Mouse (Mus musculus) liver, postnatal 0 days (tissue): ENCODE results near the gene Capn10. TPM values are rescaled to one million over a fixed set of nuclear protein-coding genes. Genes with fewer than 3 reads are reported as not detected.

Source experiments
- ATAC-seq: fragments of 200-750 bp; cut with Nextera tagmentation; 2 replicates; pipeline ENCODE4 v1.8.0; 2017; ENCODE audit warnings: mild to moderate bottlenecking, moderate library complexity
- DNase-seq: peaks from one replicate; pipeline ENCODE4 v3.0.0-alpha.2; 2016
- H3K27ac ChIP-seq: fragments of 300-500 bp; sonication (generic); 2 replicates; pipeline ENCODE4 v1.5.1; 2014; ENCODE audit warnings: antibody characterized with exemption, moderate library complexity, mild to moderate bottlenecking, low read depth
- H3K27me3 ChIP-seq: fragments of 300-500 bp; sonication (generic); 2 replicates; pipeline ENCODE4 v1.6.1; 2014; ENCODE audit warnings: low read length, control low read depth, mixed read lengths; ENCODE audit not compliant: insufficient read depth
- H3K36me3 ChIP-seq: fragments of 300-500 bp; sonication (generic); replicated peaks from 2 replicates; pipeline ENCODE4 v1.6.1; 2014; ENCODE audit warnings: mild to moderate bottlenecking, control low read depth, low read length, moderate library complexity, mixed read lengths; ENCODE audit not compliant: insufficient read depth
- H3K4me1 ChIP-seq: fragments of 300-500 bp; sonication (generic); 2 replicates; pipeline ENCODE4 v1.6.1; 2014; ENCODE audit warnings: antibody characterized with exemption, mild to moderate bottlenecking, control low read depth; ENCODE audit not compliant: insufficient read depth
- H3K4me2 ChIP-seq: fragments of 300-500 bp; sonication (generic); 2 replicates; pipeline ENCODE4 v1.6.1; 2014; ENCODE audit warnings: low read depth, mild to moderate bottlenecking, low read length, moderate library complexity, mixed read lengths
- H3K4me3 ChIP-seq: fragments of 300-500 bp; sonication (generic); 2 replicates; pipeline ENCODE4 v1.5.1; 2014; ENCODE audit warnings: low read depth, low read length
- H3K9ac ChIP-seq: fragments of 300-500 bp; sonication (generic); replicated peaks from 2 replicates; pipeline ENCODE4 v1.6.1; 2014; ENCODE audit warnings: mild to moderate bottlenecking, moderate library complexity
- H3K9me3 ChIP-seq: fragments of 300-500 bp; sonication (generic); 2 replicates; pipeline ENCODE4 v1.6.1; 2016; ENCODE audit warnings: mild to moderate bottlenecking, control low read depth, low read length, mixed read lengths
- CTCF ChIP-seq: sonication (generic); IDR thresholded peaks from 2 replicates; pipeline ENCODE4 v1.5.1; 2016; ENCODE audit warnings: antibody characterized with exemption, low read depth
- EP300 ChIP-seq: IDR thresholded peaks from 2 replicates; pipeline ENCODE4 v1.6.1; 2016; ENCODE audit warnings: antibody characterized with exemption, low read depth, mild to moderate bottlenecking
- WGBS: fragments of 180-500 bp; shearing (Covaris S2); extraction: QIAGEN DNeasy Blood & Tissue Kit; methylation state at CpG from one replicate; pipeline ENCODE4 v1.1.7; 2014; ENCODE audit not compliant: insufficient replicate concordance; 5-methylcytosine and 5-hydroxymethylcytosine counted together
- polyA plus RNA-seq: library from polyadenylated mRNA; unstranded; fragments of >200 nt; fragmentation: Nextera tagmentation; extraction: Ambion mirVana; gene quantifications from 2 replicates; pipeline ENCODE4 v1.2.1, GENCODE M21; 2015

The Capn10 gene
- polyA plus RNA-seq, 1 experiment from 2014 or later, result 25.8 TPM

GRCm38 (mm10) chr1:92903627-92904026 lies 30.5 kb upstream of the Capn10 start:
- Histone ChIP-seq H3K36me3 (peaks cover 3% of the 10 kb centered on the region; the same call in 1 of the 2 replicates), H3K4me1 (peaks cover 29% of the 10 kb centered on the region), H3K4me3 (no peak overlapping the region), H3K4me2 (no peak overlapping the region), H3K9me3 (no peaks in the 10 kb centered on the region), H3K27ac (no peak overlapping the region), H3K9ac (no peak overlapping the region), H3K27me3 (no peaks in the 10 kb centered on the region; the same call in 1 of the 2 replicates)
- ATAC-seq, result no peak
- 73% methylated on average over 4 of the region's 4 CpGs for WGBS
- no peak for DNase-seq
- TF ChIP-seq CTCF (no peak), EP300 (no peak)

- Histone ChIP-seq H3K4me1 (peaks cover 43% of the 10 kb centered on the region), H3K9ac (no peak overlapping the region), H3K36me3 (peaks cover 3% of the 10 kb centered on the region; the same call in 1 of the 2 replicates), H3K4me3 (no peak overlapping the region), H3K9me3 (no peaks in the 10 kb centered on the region), H3K27me3 (no peaks in the 10 kb centered on the region; the same call in 1 of the 2 replicates), H3K4me2 (peak overlapping the region; percentile 89), H3K27ac (peak overlapping the region; percentile 96; the same call in 1 of the 2 replicates)
- WGBS, result 79% methylated on average over 2 of the region's 2 CpGs
- DNase-seq (no peak), ATAC-seq (no peak)
- TF ChIP-seq CTCF (no peak), EP300 (no peak)
These were observed 28.4 kb upstream of the Capn10 start for GRCm38 (mm10) chr1:92905703-92906310.

GRCm38 (mm10) chr1:92906779-92907631 lies 27.2 kb upstream of the Capn10 start, which contains the start of gene Dusp28:
Gene Dusp28, plus strand, starts transcription at chr1:92906981.
- under 1% methylated on average over 80 of the region's 81 CpGs for WGBS

GRCm38 (mm10) chr1:92907632-92908360 lies 26.4 kb upstream of the Capn10 start:
- H3K27me3 ChIP-seq, result no peaks in the 10 kb centered on the region
- peak overlapping the region; percentile 96 for H3K27ac ChIP-seq
- H3K9me3 ChIP-seq, result no peaks in the 10 kb centered on the region
- H3K4me2 ChIP-seq, result peak overlapping the region; percentile 89
- WGBS, result 40% methylated on average over 20 of the region's 20 CpGs
- H3K9ac ChIP-seq, result peak overlapping the region; percentile 83
- H3K4me3 ChIP-seq, result peak overlapping the region; percentile 79
- DNase-seq (no peak), ATAC-seq (peak; percentile 5; the same call in 1 of the 2 replicates)
- peaks cover 47% of the 10 kb centered on the region for H3K4me1 ChIP-seq
- TF ChIP-seq CTCF, result no peak
- no peak for TF ChIP-seq EP300
- H3K36me3 ChIP-seq, result peaks cover 3% of the 10 kb centered on the region; the same call in 1 of the 2 replicates

More at GRCm38 (mm10) chr1:92906779-92907631, 27.2 kb upstream of the Capn10 start, which contains the start of gene Dusp28:
- Histone ChIP-seq H3K9me3 (no peaks in the 10 kb centered on the region), H3K9ac (peak within 1 kb of the TSS; percentile 83), H3K4me3 (peak within 1 kb of the TSS; percentile 79), H3K27me3 (no peaks in the 10 kb centered on the region; the same call in 1 of the 2 replicates), H3K27ac (peak within 1 kb of the TSS; percentile 96), H3K36me3 (peaks cover 3% of the 10 kb centered on the region; the same call in 1 of the 2 replicates), H3K4me1 (peaks cover 45% of the 10 kb centered on the region), H3K4me2 (peak within 1 kb of the TSS; percentile 89)
- DNase-seq (peak; percentile 96), ATAC-seq (peak; percentile 89)
- TF ChIP-seq EP300, result no peak; the same call in 1 of the 2 replicates
- peak; percentile 80 for TF ChIP-seq CTCF

GRCm38 (mm10) chr1:92908664-92909063 lies 25.5 kb upstream of the Capn10 start:
- WGBS, result 85% methylated on average over 3 of the region's 3 CpGs
- DNase-seq (no peak), ATAC-seq (no peak)
- H3K9ac ChIP-seq, result no peak overlapping the region
- H3K4me3 ChIP-seq, result no peak overlapping the region
- H3K9me3 ChIP-seq, result no peaks in the 10 kb centered on the region
- peaks cover 6% of the 10 kb centered on the region; the same call in 1 of the 2 replicates for H3K36me3 ChIP-seq
- no peaks in the 10 kb centered on the region for H3K27me3 ChIP-seq
- H3K27ac ChIP-seq, result no peak overlapping the region
- H3K4me1 ChIP-seq, result peaks cover 43% of the 10 kb centered on the region
- no peak for TF ChIP-seq CTCF
- no peak for TF ChIP-seq EP300
- no peak overlapping the region for H3K4me2 ChIP-seq
